Mouse (Mus musculus): ENCODE results near the gene Dpm1. TPM values are rescaled to one million over a fixed set of nuclear protein-coding genes. Genes with fewer than 3 reads are reported as not detected.

Dpm1 gene
- total RNA-seq, 2 experiments from 2014 or later, result 53.0 to 66.3 TPM

GRCm38 (mm10) chr2:168170167-168170685 lies 60.2 kb downstream of the Dpm1 start:
- DNase-seq (ENCODE audit: low spot score in 2 of 2), result peak; percentile 18 to 35
- intact Hi-C loops (cut with DNase I), result no loop called here

- intact Hi-C loops (cut with DNase I), result no loop called here
- no peak for DNase-seq (ENCODE audit: low spot score in 2 of 2)
These were observed 60.6 kb downstream of the Dpm1 start for GRCm38 (mm10) chr2:168169800-168170113.

- DNase-seq (ENCODE audit: low spot score in 2 of 2), result no peak
- intact Hi-C loops (cut with DNase I), result no loop called here
These were observed 61.2 kb downstream of the Dpm1 start for GRCm38 (mm10) chr2:168168892-168169799.

GRCm38 (mm10) chr2:168167781-168168180 lies 62.6 kb downstream of the Dpm1 start:
- DNase-seq (ENCODE audit: low spot score in 2 of 2), result no peak
- intact Hi-C loops (cut with DNase I), result no loop called here

GRCm38 (mm10) chr2:168166750-168167460 lies 63.5 kb downstream of the Dpm1 start:
- no peak for DNase-seq (ENCODE audit: low spot score in 2 of 2)
- intact Hi-C loops (cut with DNase I), result no loop called here

GRCm38 (mm10) chr2:168161978-168162377 lies 68.4 kb downstream of the Dpm1 start:
- intact Hi-C loops (cut with DNase I), result no loop called here
- no peak for DNase-seq (ENCODE audit: low spot score in 2 of 2)

GRCm38 (mm10) chr2:168161514-168161971 lies 68.8 kb downstream of the Dpm1 start:
- intact Hi-C loops (cut with DNase I), result no loop called here
- DNase-seq (ENCODE audit: low spot score in 2 of 2), result no peak

GRCm38 (mm10) chr2:168160370-168160930 lies 69.9 kb downstream of the Dpm1 start:
- intact Hi-C loops (cut with DNase I), result no loop called here
- no peak for DNase-seq (ENCODE audit: low spot score in 2 of 2)

Small RNA genes within 50 kb of the gene (microRNA-seq; reads per million reads assigned to microRNA genes)
- gene Gm24561, result 0 reads per million in 2 experiments

Other genes starting within 250 kb of the Dpm1 start
- gene Ripor3, start 220.0 kb downstream of the Dpm1 start, total RNA-seq (2021), result 1 to 10 TPM in 1 of 2 experiments, under 1 TPM in 1; 0.42 to 1.5 TPM
- 1 to 10 TPM; 4.9 to 5.4 TPM for gene Pard6b, start 149.6 kb downstream of the Dpm1 start, total RNA-seq (2021)
- 100 to 1,000 TPM in 1 of 2 experiments, 10 to 100 TPM in 1; 99.0 to 106 TPM for gene Adnp, start 23.5 kb downstream of the Dpm1 start, total RNA-seq (2021)
- gene Gm20716, start 227 bp downstream of the Dpm1 start, total RNA-seq (2021), result 10 to 100 TPM; 25.5 to 31.8 TPM
- 10 to 100 TPM; 17.5 to 18.0 TPM for gene Mocs3, start within 50 bp of the Dpm1 start, total RNA-seq (2021)
- 10 to 100 TPM; 52.5 to 54.4 TPM for gene Kcng1, start 51.1 kb upstream of the Dpm1 start, total RNA-seq (2021)